Mouse (Mus musculus) midbrain, embryonic 16.5 days (tissue): ENCODE measurements at regions not wholly inside any gene's neighbourhood (a gene's known extent, or its start where the extent isn't known, plus 50 kb on each side); places are given as distances from the start of the nearest gene placed in this dataset.
"Not testable (repeated sequence)": the region's sequence is repeated elsewhere in the genome, so short reads cannot be mapped to it uniquely, and the experiment has no call there.

Experiments used
- ATAC-seq: fragments of 200-750 bp; cut with Nextera tagmentation; 2 replicates; pipeline ENCODE4 v1.8.0; 2017; ENCODE audit warnings: moderate TSS enrichment
- H3K27ac ChIP-seq: fragments of 300-500 bp; sonication (generic); 2 replicates; pipeline ENCODE4 v1.5.1; 2014; ENCODE audit warnings: mild to moderate bottlenecking, low read length, mixed read lengths
- H3K27me3 ChIP-seq: fragments of 300-500 bp; sonication (generic); 2 replicates; pipeline ENCODE4 v1.6.1; 2014; ENCODE audit warnings: low read depth, low read length, mixed read lengths; ENCODE audit not compliant: control insufficient read depth, insufficient read depth
- H3K36me3 ChIP-seq: fragments of 300-500 bp; sonication (generic); 2 replicates; pipeline ENCODE4 v1.6.1; 2014; ENCODE audit warnings: mild to moderate bottlenecking, low read length, moderate library complexity, mixed read lengths; ENCODE audit not compliant: control insufficient read depth, insufficient read depth
- H3K4me1 ChIP-seq: fragments of 300-500 bp; sonication (generic); 2 replicates; pipeline ENCODE4 v1.6.1; 2014; ENCODE audit warnings: mild to moderate bottlenecking, low read length, mixed read lengths; ENCODE audit not compliant: control insufficient read depth, insufficient read depth
- H3K4me2 ChIP-seq: fragments of 300-500 bp; sonication (generic); 2 replicates; pipeline ENCODE4 v1.6.1; 2014; ENCODE audit warnings: mild to moderate bottlenecking, low read length, mixed read lengths
- H3K4me3 ChIP-seq: fragments of 300-500 bp; sonication (generic); 2 replicates; pipeline ENCODE4 v1.5.1; 2014; ENCODE audit warnings: low read depth, mild to moderate bottlenecking, low read length, moderate library complexity, mixed read lengths
- H3K9ac ChIP-seq: fragments of 300-500 bp; sonication (generic); 2 replicates; pipeline ENCODE4 v1.6.1; 2014; ENCODE audit warnings: low read depth, low read length, mixed read lengths
- H3K9me3 ChIP-seq: fragments of 300-500 bp; sonication (generic); replicated peaks from 2 replicates; pipeline ENCODE4 v1.6.1; 2014; ENCODE audit warnings: mild to moderate bottlenecking, low read length, mixed read lengths; ENCODE audit not compliant: control insufficient read depth, poor library complexity, severe bottlenecking
- WGBS: fragments of 180-500 bp; shearing (Covaris S2); extraction: QIAGEN DNeasy Blood & Tissue Kit; methylation state at CpG from one replicate; pipeline ENCODE4 v1.1.7; 2014; 5-methylcytosine and 5-hydroxymethylcytosine counted together

DNA sequence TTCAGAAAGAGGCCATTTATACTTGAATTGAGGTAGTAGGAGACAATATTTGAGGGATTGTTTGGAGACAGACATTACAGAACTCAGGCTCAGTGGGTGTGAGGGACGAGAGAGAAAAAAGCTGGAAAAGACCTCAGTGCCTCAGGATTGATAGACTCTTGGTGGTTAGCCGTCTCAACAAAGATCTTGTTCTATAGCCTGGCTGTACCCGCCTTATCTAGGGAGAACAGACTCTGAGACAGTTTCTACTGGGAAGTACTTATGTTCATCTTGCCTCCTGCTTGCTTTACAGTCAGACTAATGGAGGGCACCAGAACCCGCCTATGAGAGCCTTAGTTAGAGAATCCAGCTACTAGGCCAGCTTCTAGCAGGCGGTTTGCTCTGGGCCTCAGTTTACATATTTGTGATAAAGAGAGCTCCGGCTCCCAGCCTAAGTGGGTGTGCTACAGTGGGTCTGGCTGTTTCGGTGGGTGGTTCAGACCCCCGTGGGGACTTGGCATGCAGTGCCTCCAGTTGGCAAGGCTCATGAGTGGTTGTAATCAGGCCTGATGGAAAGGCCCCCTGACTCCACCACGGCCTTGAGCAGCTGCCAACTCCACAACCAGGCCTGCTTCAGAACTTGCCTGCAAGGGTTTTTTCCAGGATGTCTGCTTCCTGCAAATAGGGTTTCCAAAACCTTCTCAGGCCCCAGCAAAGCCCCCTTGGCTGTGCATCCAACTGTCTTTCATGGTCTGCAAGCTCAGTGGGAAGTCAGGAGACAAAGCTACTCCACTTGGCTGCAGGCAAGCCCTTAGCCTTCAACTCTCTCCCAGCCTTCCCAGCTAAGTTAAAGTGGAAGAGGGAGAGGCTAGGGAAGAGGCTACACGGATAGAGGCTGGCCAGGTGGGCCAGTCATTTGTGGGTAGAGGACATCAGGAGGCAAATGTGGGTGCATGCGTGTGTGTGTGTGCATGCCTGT is 124.1 kb downstream of the Zfp36l1 start:
- Histone ChIP-seq H3K4me3 (no peak overlapping the region), H3K9ac (no peak overlapping the region), H3K4me1 (peaks cover 12% of the 10 kb centered on the region), H3K9me3 (no peaks in the 10 kb centered on the region), H3K4me2 (no peak overlapping the region), H3K27me3 (no peaks in the 10 kb centered on the region), H3K36me3 (no peaks in the 10 kb centered on the region), H3K27ac (peak overlapping the region; percentile 67)
- 76% methylated on average over 11 of the region's 11 CpGs for WGBS
- ATAC-seq, result peak; percentile 53

DNA sequence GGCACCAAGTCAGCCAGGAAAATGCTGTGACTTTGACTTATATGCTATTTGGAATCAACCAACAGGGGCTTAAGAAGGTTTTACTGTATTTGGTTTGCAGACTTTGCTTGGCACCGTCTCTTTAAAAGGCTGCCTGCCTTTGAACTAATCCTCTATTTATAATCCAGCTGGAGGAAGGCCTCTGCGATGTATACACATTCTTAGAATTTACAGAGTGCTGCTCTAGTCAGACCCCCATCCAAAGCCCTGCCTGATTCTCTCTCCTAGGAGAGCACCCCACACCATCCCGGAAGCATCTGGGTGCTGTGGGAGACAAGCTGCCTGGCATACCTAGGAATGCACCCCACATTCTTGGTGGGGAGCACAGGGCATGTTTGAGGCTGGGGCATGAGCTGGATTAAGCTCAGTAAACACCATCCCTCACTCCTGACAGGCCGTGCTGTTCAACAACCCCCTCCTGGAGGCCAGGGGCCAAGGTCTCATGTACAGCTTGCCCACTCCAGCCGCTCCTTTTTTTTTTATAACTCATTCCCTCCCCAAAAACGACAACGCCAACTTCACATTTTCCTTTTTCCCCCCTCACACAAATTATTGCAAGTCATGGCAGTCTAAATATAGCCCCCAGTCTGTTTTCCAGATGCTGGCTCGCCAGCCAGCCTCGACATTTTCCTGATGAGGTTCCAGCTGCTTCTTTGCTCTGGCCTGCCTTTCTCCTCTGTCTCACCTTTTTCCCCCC is 126.4 kb downstream of the Zfp36l1 start:
- peak overlapping the region; percentile 47 for H3K27ac ChIP-seq
- WGBS, result 52% methylated on average over 9 of the region's 9 CpGs
- no peak overlapping the region for H3K4me3 ChIP-seq
- no peak for ATAC-seq
- H3K9ac ChIP-seq, result no peak overlapping the region
- H3K4me2 ChIP-seq, result no peak overlapping the region
- no peaks in the 10 kb centered on the region for H3K9me3 ChIP-seq
- no peaks in the 10 kb centered on the region for H3K27me3 ChIP-seq
- H3K36me3 ChIP-seq, result no peaks in the 10 kb centered on the region
- peaks cover 9% of the 10 kb centered on the region for H3K4me1 ChIP-seq

DNA sequence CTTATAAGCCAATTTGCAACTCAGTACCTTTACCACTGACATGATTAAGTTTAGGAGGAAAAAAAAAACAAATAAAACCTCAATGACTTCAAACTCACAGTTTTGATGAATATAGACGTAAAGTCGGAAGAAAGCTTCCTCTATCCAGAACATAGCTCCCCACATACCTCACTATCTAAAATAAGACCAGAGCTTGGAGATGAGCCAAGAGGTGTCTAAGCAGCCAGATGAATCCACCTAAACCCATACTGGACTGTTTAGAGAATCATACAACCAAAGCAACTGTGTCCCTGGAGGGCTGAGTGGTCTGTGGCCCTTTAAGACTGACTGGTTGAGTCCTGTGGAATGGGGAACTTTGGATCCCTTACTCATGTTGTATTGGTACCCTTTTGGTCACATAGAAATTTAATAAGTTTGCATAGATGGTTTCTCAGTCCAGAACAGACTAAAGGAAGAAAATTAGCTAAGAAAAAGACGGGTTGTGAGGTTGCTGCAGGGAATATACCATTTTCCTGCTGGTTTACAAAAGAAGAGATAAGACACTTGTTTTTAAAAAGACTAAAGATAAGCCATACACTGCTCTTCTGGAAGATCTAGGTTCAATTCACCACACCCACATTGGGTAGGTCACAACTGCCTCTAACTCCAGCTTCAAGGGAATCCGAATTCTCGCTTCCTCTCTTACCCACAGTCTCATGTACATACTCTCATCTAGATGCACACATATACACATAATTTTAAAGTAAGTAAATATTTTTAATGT is 127.6 kb downstream of the Zfp36l1 start:
- H3K4me1 ChIP-seq, result peaks cover 8% of the 10 kb centered on the region
- H3K4me2 ChIP-seq, result no peak overlapping the region
- H3K4me3 ChIP-seq, result no peak overlapping the region
- H3K27me3 ChIP-seq, result no peaks in the 10 kb centered on the region
- WGBS, result 92% methylated on average over 5 of the region's 5 CpGs
- H3K36me3 ChIP-seq, result no peaks in the 10 kb centered on the region
- no peaks in the 10 kb centered on the region for H3K9me3 ChIP-seq
- H3K27ac ChIP-seq, result no peak overlapping the region
- no peak overlapping the region for H3K9ac ChIP-seq
- no peak for ATAC-seq

DNA sequence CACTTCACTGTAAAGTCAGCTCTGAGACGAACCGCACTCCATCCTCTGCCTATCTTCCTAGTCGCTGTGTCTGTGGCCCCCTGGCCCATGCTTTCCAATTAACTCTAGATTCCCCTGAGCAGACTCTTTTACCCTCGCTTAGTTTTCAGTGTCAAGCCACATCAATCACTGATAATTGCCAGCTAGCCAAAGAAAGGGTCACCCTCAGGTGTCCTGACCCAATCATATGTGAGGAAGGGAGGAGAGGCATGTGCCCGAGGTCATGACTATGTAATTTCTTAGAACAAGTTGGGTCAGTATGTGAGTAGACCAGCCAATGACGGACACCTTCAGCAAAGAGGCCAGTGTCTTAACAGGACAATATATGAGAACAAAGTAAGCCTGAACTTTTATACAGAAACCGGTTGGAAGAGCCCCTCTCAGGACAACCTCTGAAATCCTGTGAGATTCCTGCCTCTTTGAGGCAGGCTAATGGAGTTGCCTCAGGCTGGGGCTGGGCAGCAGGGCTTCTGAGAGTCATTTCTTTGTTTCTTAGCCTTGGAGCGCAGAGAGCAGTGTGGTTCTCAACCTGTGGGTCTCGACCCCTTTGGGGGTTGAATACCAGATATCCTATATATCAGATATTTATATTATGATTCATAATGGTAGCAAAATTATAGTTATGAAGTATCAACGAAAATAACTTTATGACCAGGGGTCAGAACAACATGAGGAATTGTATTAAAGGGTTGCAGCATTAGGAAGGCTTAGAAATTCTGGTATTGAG is 128.6 kb downstream of the Zfp36l1 start:
- H3K27ac ChIP-seq, result no peak overlapping the region
- ATAC-seq, result no peak
- H3K9ac ChIP-seq, result no peak overlapping the region
- WGBS, result 70% methylated on average over 10 of the region's 10 CpGs
- H3K36me3 ChIP-seq, result no peaks in the 10 kb centered on the region
- no peak overlapping the region for H3K4me3 ChIP-seq
- H3K4me2 ChIP-seq, result no peak overlapping the region
- no peaks in the 10 kb centered on the region for H3K27me3 ChIP-seq
- no peaks in the 10 kb centered on the region for H3K9me3 ChIP-seq
- H3K4me1 ChIP-seq, result peaks cover 4% of the 10 kb centered on the region

DNA sequence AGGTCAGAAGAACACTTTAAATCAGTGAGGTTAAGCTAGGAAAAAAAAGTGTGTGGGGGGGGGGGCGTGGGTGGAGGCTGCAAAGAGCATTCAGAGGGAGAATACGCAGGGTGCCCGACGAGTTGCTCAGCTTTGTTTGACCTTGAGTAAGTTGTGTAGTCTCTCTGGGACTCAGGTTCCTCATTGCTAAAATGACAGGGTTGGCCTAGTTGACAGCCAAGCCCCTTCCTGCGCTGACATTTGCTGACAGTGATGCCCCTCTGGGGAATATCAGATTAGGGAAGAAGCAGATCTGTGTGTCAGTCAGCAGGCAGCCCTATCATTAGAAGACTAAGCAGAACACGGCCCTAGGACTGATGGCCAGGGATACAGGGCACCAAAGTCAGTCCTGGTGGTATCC is 129.6 kb downstream of the Zfp36l1 start:
- Histone ChIP-seq H3K27ac (no peak overlapping the region), H3K4me1 (peaks cover 4% of the 10 kb centered on the region), H3K4me2 (no peak overlapping the region), H3K9ac (no peak overlapping the region), H3K4me3 (no peak overlapping the region), H3K9me3 (no peaks in the 10 kb centered on the region), H3K27me3 (no peaks in the 10 kb centered on the region), H3K36me3 (no peaks in the 10 kb centered on the region)
- ATAC-seq, result no peak
- WGBS, result 73% methylated on average over 6 of the region's 6 CpGs

DNA sequence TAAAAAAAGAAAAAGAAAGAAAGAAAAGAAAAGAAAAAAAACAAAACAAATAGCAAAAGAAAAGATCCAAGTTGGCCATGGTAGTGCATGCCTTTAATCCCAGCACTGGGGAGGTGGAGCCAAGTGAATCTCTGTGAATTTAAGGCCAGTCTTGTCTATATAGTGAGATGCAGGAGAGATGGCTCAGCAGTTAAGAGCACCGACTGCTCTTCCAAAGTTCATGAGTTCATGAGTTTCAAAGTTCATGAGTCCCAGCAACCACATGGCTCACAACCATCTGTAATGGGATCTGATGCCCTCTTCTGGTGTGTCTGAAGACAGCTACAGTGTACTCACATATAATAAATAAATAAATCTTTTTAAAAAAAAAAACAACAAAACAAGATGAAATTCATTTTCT is 130.3 kb downstream of the Zfp36l1 start:
- WGBS, result 97% methylated on average over 1 of the region's 1 CpGs
- ATAC-seq, result not testable (repeated sequence)

DNA sequence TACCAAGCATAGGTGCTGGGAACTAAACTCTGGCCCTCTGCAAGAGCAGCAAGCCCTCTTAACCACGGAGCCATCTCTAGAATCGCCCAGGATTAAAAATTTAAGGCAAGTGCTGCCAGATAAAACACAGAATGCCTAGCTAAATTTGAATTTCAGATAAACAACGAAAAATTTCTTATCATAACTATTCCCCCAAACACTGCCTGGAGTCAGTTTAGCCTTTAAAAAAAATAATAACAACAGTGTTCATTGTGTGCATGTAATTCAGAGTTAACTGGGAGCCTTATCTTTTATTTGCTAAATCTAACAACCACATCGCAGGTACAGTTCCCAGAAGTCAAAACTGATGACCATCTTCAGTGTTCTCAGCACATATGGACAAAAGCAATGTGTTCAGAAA is 132.1 kb downstream of the Zfp36l1 start:
- WGBS, result 86% methylated on average over 4 of the region's 4 CpGs
- no peak overlapping the region for H3K4me3 ChIP-seq
- H3K36me3 ChIP-seq, result no peaks in the 10 kb centered on the region
- no peak overlapping the region for H3K27ac ChIP-seq
- no peaks in the 10 kb centered on the region for H3K4me1 ChIP-seq
- no peak for ATAC-seq
- no peak overlapping the region for H3K9ac ChIP-seq
- H3K4me2 ChIP-seq, result no peak overlapping the region
- no peaks in the 10 kb centered on the region for H3K9me3 ChIP-seq
- no peaks in the 10 kb centered on the region for H3K27me3 ChIP-seq

More for the DNA sequence above, 130.3 kb downstream of the Zfp36l1 start:
- H3K27ac ChIP-seq, H3K4me3 ChIP-seq, H3K36me3 ChIP-seq, H3K4me2 ChIP-seq, H3K9ac ChIP-seq, H3K4me1 ChIP-seq, H3K27me3 ChIP-seq, H3K9me3 ChIP-seq: not testable (repeated sequence)

DNA sequence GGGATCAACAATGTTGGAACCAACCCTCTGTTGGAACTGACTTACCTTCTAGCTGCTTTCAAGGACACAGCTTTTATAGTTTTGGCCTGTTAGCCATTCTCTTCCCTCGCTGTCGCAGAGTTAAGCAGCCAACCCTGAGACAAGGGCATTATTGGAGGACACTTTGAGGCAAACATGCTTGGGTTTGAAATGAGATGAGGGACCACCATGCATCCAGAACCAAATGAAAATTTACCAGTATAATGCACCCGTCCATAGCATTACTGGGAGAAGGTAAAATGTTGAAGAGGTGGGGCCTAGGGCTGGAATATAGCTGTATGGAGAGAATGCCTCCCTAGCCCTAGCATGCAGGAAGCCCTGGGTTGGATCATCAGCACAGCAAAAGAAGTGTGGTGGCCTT is 135.7 kb downstream of the Zfp36l1 start:
- WGBS, result 92% methylated on average over 3 of the region's 3 CpGs
- no peak for ATAC-seq
- Histone ChIP-seq H3K36me3 (no peaks in the 10 kb centered on the region), H3K9ac (no peak overlapping the region), H3K4me2 (no peak overlapping the region), H3K27me3 (no peaks in the 10 kb centered on the region), H3K27ac (no peak overlapping the region), H3K4me3 (no peak overlapping the region), H3K9me3 (no peaks in the 10 kb centered on the region), H3K4me1 (no peaks in the 10 kb centered on the region)
